Comparison of ENCODE assay signal across 8 mouse cellular contexts in genomic region chr3:154806626-154807025, GRCm38 (mm10).
A peak's percentile ranks its signal among the peaks of the same experiment; 100 is the strongest.
DNase-seq lines count a peak whose midpoint lies in the region; ATAC-seq and TF ChIP-seq lines count a peak whose summit lies in the region.

No protein-coding gene starts in this region.

- ATAC-seq in embryonic facial prominence, embryonic 15.5 days (ENCODE audit: insufficient number of reproducible peaks, low FRiP score, low TSS enrichment, low read depth): peak; percentile 71
- ATAC-seq in hindbrain, embryonic 13.5 days (ENCODE audit: low FRiP score): peak; percentile 52
- ATAC-seq in lung, postnatal 0 days: peak; percentile 65

- no peaks in the 10 kb centered on the region for H3K9me3 ChIP-seq in embryonic facial prominence, embryonic 15.5 days (replicated peaks)
- H3K9me3 ChIP-seq in hindbrain, embryonic 13.5 days: no peaks in the 10 kb centered on the region
- H3K9me3 ChIP-seq in lung, postnatal 0 days (ENCODE audit: low read length): no peaks in the 10 kb centered on the region

- no peak overlapping the region for H3K4me2 ChIP-seq in embryonic facial prominence, embryonic 15.5 days (replicated peaks)
- H3K4me2 ChIP-seq in hindbrain, embryonic 13.5 days: no peak overlapping the region
- no peak overlapping the region for H3K4me2 ChIP-seq in lung, postnatal 0 days (replicated peaks; ENCODE audit: low read depth, low read length)

- peak; percentile 50 for DNase-seq in lung, postnatal 0 days (ENCODE audit: low spot score)
- DNase-seq in right cerebral cortex, adult 2 months (ENCODE audit: low spot score in 2 of 2): peak; percentile 73 to 75
- DNase-seq in T-cell, adult 2 months (ENCODE audit: low spot score): no peak
- DNase-seq in adrenal gland, adult 18-20 months (ENCODE audit: low spot score in 2 of 2): no peak
- no peak for DNase-seq in adrenal gland, postnatal 25 days

- 28% methylated on average over 7 of the region's 7 CpGs for WGBS in embryonic facial prominence, embryonic 15.5 days
- WGBS in hindbrain, embryonic 13.5 days: 21% methylated on average over 7 of the region's 7 CpGs
- whole genome bisulfite sequencing in lung, postnatal 0 days: 25% methylated on average over 7 of the region's 7 CpGs

- no peaks in the 10 kb centered on the region for H3K36me3 ChIP-seq in embryonic facial prominence, embryonic 15.5 days
- H3K36me3 ChIP-seq in hindbrain, embryonic 13.5 days: no peaks in the 10 kb centered on the region
- no peaks in the 10 kb centered on the region for H3K36me3 ChIP-seq in lung, postnatal 0 days (ENCODE audit: insufficient read depth, low read length)

- no peak overlapping the region for H3K4me3 ChIP-seq in cortical plate, adult 2 months (ENCODE audit: insufficient read depth, low read length)
- H3K4me3 ChIP-seq in embryonic facial prominence, embryonic 15.5 days (replicated peaks): no peak overlapping the region
- H3K4me3 ChIP-seq in hindbrain, embryonic 13.5 days: no peak overlapping the region
- H3K4me3 ChIP-seq in lung, postnatal 0 days (ENCODE audit: low read depth, low read length): no peak overlapping the region

- no peak for TF ChIP-seq EP300 in lung, postnatal 0 days (IDR thresholded peaks at IDR 0.05)

- H3K4me1 ChIP-seq in cortical plate, adult 2 months (ENCODE audit: control insufficient read depth, insufficient read depth, low read length): peaks cover 4% of the 10 kb centered on the region; the same call in 1 of the 2 replicates
- H3K4me1 ChIP-seq in embryonic facial prominence, embryonic 15.5 days: no peaks in the 10 kb centered on the region
- H3K4me1 ChIP-seq in hindbrain, embryonic 13.5 days (replicated peaks): peaks cover 33% of the 10 kb centered on the region
- no peaks in the 10 kb centered on the region for H3K4me1 ChIP-seq in lung, postnatal 0 days (ENCODE audit: insufficient read depth, low read depth, low read length)

- no peak for TF ChIP-seq CTCF in cortical plate, adult 2 months (IDR thresholded peaks at IDR 0.05; ENCODE audit: extremely low read depth, insufficient read depth, low read length)
- TF ChIP-seq CTCF in lung, postnatal 0 days (IDR thresholded peaks at IDR 0.05): no peak

- 0 out of 2 replicates have a peak, but pooled peaks have one; percentile 21 for TF ChIP-seq POLR2A in cortical plate, adult 2 months (IDR thresholded peaks at IDR 0.05; ENCODE audit: extremely low read depth, insufficient read depth, low read length)

- no peak overlapping the region for H3K9ac ChIP-seq in embryonic facial prominence, embryonic 15.5 days
- peak overlapping the region; percentile 29; the same call in 1 of the 2 replicates for H3K9ac ChIP-seq in hindbrain, embryonic 13.5 days
- H3K9ac ChIP-seq in lung, postnatal 0 days (replicated peaks; ENCODE audit: low read depth): no peak overlapping the region

- no peak overlapping the region for H3K27ac ChIP-seq in cortical plate, adult 2 months (ENCODE audit: insufficient read depth, low read length)
- no peak overlapping the region for H3K27ac ChIP-seq in embryonic facial prominence, embryonic 15.5 days (replicated peaks)
- peak overlapping the region; percentile 70 for H3K27ac ChIP-seq in hindbrain, embryonic 13.5 days
- no peak overlapping the region for H3K27ac ChIP-seq in lung, postnatal 0 days (ENCODE audit: low read length)

- no peaks in the 10 kb centered on the region; the same call in 1 of the 2 replicates for H3K27me3 ChIP-seq in embryonic facial prominence, embryonic 15.5 days
- H3K27me3 ChIP-seq in hindbrain, embryonic 13.5 days: no peaks in the 10 kb centered on the region
- no peaks in the 10 kb centered on the region for H3K27me3 ChIP-seq in lung, postnatal 0 days (replicated peaks; ENCODE audit: insufficient read depth, low read length)

Comparison
In these comparisons a context has a peak if more than half of its experiments do, and no peak if none do; other contexts are left out.
1. DNase-seq: peak in lung, postnatal 0 days (single experiment) and right cerebral cortex, adult 2 months (2 of 2); none in T-cell, adult 2 months (single experiment), adrenal gland, adult 18-20 months (0 of 2) and adrenal gland, postnatal 25 days (single experiment).
2. Peak in every context shown above with its lines, with median percentiles within 50 percentile points of each other: ATAC-seq.